Mouse (Mus musculus): ENCODE data around the gene Med9.

DNA sequence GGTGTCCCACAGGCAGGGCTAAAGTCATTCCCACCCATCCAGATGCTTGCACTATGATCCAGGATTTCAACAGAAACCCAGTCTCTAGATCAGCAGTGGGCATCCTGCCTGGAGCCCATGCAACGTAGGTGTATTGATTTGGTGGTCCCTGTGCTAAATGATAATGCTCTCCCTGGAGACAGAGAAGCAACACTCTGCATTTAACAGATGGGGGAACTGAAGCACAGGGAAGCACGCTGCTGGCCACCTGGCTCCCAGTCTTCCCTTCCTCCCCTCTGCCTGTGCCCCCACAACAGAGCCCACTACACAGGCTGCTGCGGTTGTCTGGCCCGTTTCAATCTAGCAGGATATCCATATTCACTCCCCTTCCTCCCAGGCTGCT lies 18.1 kb downstream of the Med9 start:
- TF ChIP-seq CTCF (IDR thresholded peaks at IDR 0.05; ENCODE audit: low read depth) (no peak), EP300 (optimal IDR thresholded peaks at IDR 0.05) (no peak)
